Mouse (Mus musculus) forebrain, embryonic 15.5 days (tissue): ENCODE measurements around the gene Polg2. TPM values are rescaled to one million over a fixed set of nuclear protein-coding genes. Genes with fewer than 3 reads are reported as not detected.
"Not testable (repeated sequence)": the region's sequence is repeated elsewhere in the genome, so short reads cannot be mapped to it uniquely, and the experiment has no call there.

Experiments used
- ATAC-seq: fragments of 200-750 bp; cut with Nextera tagmentation; replicated peaks from 2 replicates; pipeline ENCODE4 v1.8.0; 2017; ENCODE audit warnings: mild to moderate bottlenecking, moderate TSS enrichment, moderate library complexity
- H3K27ac ChIP-seq: fragments of 300-500 bp; sonication (generic); replicated peaks from 2 replicates; pipeline ENCODE4 v1.5.1; 2015; ENCODE audit warnings: mild to moderate bottlenecking, inconsistent platforms
- H3K27me3 ChIP-seq: fragments of 300-500 bp; sonication (generic); 2 replicates; pipeline ENCODE4 v1.6.1; 2015; ENCODE audit warnings: inconsistent platforms
- H3K36me3 ChIP-seq: fragments of 300-500 bp; sonication (generic); 2 replicates; pipeline ENCODE4 v1.6.1; 2015; ENCODE audit warnings: mild to moderate bottlenecking, inconsistent platforms
- H3K4me1 ChIP-seq: fragments of 300-500 bp; sonication (generic); 2 replicates; pipeline ENCODE4 v1.6.1; 2015; ENCODE audit warnings: inconsistent platforms
- H3K4me2 ChIP-seq: fragments of 300-500 bp; sonication (generic); replicated peaks from 2 replicates; pipeline ENCODE4 v1.6.1; 2015; ENCODE audit warnings: mild to moderate bottlenecking, inconsistent platforms
- H3K4me3 ChIP-seq: fragments of 300-500 bp; sonication (generic); 2 replicates; pipeline ENCODE4 v1.5.1; 2015; ENCODE audit warnings: mild to moderate bottlenecking, inconsistent platforms
- H3K9ac ChIP-seq: fragments of 300-500 bp; sonication (generic); replicated peaks from 2 replicates; pipeline ENCODE4 v1.6.1; 2015; ENCODE audit warnings: mild to moderate bottlenecking, inconsistent platforms
- H3K9me3 ChIP-seq: fragments of 300-500 bp; sonication (generic); 2 replicates; pipeline ENCODE4 v1.6.1; 2016; ENCODE audit warnings: inconsistent platforms
- WGBS: fragments of 180-500 bp; shearing (Covaris S2); methylation state at CpG from one replicate; pipeline ENCODE4 v1.1.7; 2015; ENCODE audit warnings: mixed read lengths; 5-methylcytosine and 5-hydroxymethylcytosine counted together
- polyA plus RNA-seq: library from polyadenylated mRNA; unstranded; fragments of >200 nt; fragmentation: Nextera tagmentation; extraction: Ambion mirVana; gene quantifications from 2 replicates; pipeline ENCODE4 v1.2.1, GENCODE M21; 2015

The Polg2 gene
- polyA plus RNA-seq, 1 experiment from 2014 or later = 11.0 TPM

DNA sequence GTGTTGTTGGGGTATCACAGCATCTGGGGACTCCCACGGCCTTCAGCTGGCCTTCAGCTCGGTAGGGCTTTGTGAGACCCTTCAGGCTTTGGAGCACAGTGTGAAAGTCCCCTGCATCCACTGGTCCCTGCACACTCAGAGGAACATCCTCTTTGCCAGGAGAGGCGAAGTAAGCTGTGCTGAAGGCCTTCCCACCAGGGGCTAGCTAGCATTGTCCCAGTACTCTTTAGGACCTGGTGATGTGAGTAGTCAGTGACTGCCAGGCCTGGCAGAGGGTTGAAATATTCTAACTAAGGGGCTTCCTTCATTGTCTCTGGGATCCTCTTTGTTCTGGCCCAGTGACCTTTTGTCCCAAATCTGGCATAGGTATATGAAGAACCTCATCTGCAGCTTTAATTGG lies 42.7 kb downstream of the Polg2 start:
- ATAC-seq = no peak
- no peak overlapping the region for H3K9ac ChIP-seq
- WGBS = 41% methylated on average over 3 of the region's 3 CpGs

DNA sequence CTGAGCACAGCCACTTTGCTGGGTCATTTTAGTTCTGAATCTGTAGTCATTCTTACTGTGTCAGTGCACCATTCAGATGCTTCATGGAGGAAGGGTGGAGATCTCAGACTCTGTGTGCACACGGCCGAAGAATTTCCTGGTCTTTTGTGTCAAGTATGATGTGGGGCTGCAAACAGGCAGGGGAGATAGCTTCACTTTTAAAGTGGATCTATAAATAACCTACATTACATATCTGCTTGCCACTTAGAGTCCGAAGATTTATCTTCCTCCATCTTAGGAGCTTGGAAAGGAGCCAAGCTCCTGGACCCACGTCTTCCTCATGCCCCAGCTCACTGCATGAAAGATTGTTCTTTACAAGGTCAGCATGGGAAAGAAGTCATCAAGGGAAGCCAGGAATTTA lies 48.6 kb downstream of the Polg2 start:
- ATAC-seq = no peak
- Histone ChIP-seq H3K4me3 (no peak overlapping the region), H3K4me2 (no peak overlapping the region), H3K9ac (no peak overlapping the region), H3K4me1 (no peaks in the 10 kb centered on the region), H3K36me3 (no peaks in the 10 kb centered on the region), H3K27me3 (no peaks in the 10 kb centered on the region), H3K9me3 (no peaks in the 10 kb centered on the region), H3K27ac (no peak overlapping the region)
- WGBS = 87% methylated on average over 4 of the region's 4 CpGs

More for the DNA sequence above, 42.7 kb downstream of the Polg2 start:
- Histone ChIP-seq H3K4me2 (no peak overlapping the region), H3K4me1 (peaks cover 18% of the 10 kb centered on the region), H3K36me3 (no peaks in the 10 kb centered on the region), H3K9me3 (no peaks in the 10 kb centered on the region), H3K27me3 (no peaks in the 10 kb centered on the region), H3K27ac (peak overlapping the region; percentile 82), H3K4me3 (no peak overlapping the region)

DNA sequence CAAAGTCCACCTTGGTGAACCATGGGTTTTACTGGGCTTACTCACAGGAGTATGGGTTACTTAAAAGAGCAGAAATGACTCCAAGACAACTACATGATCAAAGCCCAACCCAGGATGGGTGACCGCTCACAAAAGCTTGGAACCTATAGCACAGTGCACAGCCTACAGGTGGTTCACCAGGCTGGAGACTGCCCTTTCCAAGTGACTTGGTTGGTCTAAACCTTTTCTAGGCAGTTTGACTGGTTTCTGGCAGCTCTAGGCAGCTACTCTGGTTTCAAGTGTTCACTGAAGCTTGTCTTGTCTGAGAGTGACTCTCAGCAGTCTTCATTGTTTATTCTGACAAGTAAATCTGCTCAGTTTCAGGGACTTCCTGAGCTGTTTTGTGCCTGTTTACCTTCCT lies 49.7 kb downstream of the Polg2 start:
- Histone ChIP-seq H3K9ac (no peak overlapping the region), H3K27ac (no peak overlapping the region), H3K9me3 (no peaks in the 10 kb centered on the region), H3K36me3 (no peaks in the 10 kb centered on the region), H3K4me2 (no peak overlapping the region), H3K4me1 (no peaks in the 10 kb centered on the region), H3K4me3 (no peak overlapping the region), H3K27me3 (no peaks in the 10 kb centered on the region)
- no peak for ATAC-seq
- WGBS = 97% methylated on average over 1 of the region's 1 CpGs

DNA sequence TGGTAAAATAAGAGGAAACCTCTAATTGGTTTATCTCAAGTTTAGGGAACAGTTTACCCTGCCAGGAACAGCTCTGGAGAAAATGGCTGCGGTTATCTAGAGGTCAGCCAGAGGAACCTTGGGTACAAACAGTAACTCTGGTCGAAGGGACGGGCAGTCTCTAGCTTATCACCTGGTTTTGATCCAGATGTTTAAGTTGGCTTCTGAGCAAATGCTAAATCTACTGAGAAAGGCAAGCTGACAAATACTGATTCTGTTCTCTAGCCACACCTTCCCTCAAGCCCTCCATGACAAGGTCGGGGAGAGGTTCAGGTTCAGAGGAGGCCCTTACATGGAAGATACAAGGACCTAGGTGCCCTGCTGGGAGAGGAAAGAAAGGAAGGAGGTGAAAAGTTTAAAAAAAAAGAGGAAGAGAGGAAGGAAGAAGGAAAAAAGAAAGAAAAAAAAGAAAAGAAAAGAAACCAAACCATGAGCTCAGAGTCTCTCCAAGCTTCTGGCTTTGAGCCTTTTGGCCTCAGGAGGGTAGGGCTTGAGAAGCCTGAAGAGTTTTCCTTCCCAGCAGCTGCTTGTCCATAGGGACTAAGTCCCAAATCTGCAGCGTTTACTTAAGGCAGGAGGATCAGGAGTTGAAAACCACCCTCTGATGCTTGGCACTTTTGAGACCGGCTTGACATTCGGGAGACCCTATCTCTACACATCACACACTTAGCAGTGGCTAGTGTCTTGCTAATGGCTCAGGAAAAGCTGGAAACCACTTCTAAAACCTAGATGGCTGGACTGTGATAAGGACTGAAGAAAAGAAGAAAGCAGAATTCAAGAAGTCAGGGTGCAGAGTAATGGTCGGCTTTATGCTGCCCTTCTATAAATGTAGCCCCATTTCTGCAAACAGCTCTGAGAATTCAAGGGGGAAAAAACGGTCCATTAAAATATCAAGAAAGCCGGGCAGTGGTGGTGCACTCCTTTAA lies 50.7 kb downstream of the Polg2 start:
- ATAC-seq = no peak
- H3K27me3 ChIP-seq = no peaks in the 10 kb centered on the region
- no peaks in the 10 kb centered on the region for H3K4me1 ChIP-seq
- H3K27ac ChIP-seq = no peak overlapping the region
- H3K4me2 ChIP-seq = no peak overlapping the region
- H3K9me3 ChIP-seq = no peaks in the 10 kb centered on the region
- H3K4me3 ChIP-seq = no peak overlapping the region
- no peaks in the 10 kb centered on the region for H3K36me3 ChIP-seq
- WGBS = 83% methylated on average over 10 of the region's 10 CpGs
- H3K9ac ChIP-seq = no peak overlapping the region

DNA sequence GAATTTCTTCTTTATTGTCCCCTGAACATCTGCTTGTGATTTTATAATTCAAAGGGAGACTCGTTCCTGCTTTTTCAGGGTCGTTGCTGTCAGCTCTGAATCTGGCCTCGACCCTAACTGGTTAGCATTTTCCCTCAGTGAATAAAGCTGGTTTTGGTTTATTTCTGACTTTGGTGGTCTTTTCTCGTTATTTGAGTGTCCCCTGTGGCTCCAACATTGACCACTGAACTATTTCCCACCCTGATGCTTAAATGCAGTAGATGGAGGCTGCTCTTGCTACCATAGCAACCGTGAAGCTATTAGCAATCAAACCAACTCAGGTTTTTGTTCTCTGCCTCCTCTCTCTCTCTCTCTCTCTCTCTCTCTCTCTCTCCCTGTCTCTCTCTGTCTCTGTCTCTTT lies 51.4 kb downstream of the Polg2 start:
- Histone ChIP-seq H3K4me2 (no peak overlapping the region), H3K36me3 (no peaks in the 10 kb centered on the region), H3K9ac (no peak overlapping the region), H3K4me3 (no peak overlapping the region), H3K27me3 (no peaks in the 10 kb centered on the region), H3K4me1 (no peaks in the 10 kb centered on the region), H3K27ac (no peak overlapping the region), H3K9me3 (no peaks in the 10 kb centered on the region)
- ATAC-seq = no peak
- 28% methylated on average over 5 of the region's 5 CpGs for WGBS

DNA sequence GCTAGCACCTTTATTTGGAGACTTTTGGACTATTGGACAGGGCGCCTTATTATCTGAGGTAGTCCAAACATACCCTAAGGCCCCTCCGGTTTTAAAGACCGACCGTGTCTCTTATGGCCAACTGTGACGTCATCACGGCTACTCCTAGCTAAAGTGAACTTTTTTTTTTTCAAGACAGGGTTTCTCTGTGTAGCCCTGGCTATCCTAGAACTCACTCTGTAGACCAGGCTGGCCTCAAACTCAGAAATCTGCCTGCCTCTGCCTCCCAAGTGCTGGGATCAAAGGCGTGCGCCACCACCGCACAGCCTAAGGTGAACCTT lies 54.5 kb downstream of the Polg2 start:
- not testable (repeated sequence) for H3K4me3 ChIP-seq, H3K27me3 ChIP-seq, H3K9ac ChIP-seq, H3K4me2 ChIP-seq, ATAC-seq, H3K36me3 ChIP-seq, H3K9me3 ChIP-seq, H3K4me1 ChIP-seq, H3K27ac ChIP-seq
- WGBS = 97% methylated on average over 9 of the region's 9 CpGs

DNA sequence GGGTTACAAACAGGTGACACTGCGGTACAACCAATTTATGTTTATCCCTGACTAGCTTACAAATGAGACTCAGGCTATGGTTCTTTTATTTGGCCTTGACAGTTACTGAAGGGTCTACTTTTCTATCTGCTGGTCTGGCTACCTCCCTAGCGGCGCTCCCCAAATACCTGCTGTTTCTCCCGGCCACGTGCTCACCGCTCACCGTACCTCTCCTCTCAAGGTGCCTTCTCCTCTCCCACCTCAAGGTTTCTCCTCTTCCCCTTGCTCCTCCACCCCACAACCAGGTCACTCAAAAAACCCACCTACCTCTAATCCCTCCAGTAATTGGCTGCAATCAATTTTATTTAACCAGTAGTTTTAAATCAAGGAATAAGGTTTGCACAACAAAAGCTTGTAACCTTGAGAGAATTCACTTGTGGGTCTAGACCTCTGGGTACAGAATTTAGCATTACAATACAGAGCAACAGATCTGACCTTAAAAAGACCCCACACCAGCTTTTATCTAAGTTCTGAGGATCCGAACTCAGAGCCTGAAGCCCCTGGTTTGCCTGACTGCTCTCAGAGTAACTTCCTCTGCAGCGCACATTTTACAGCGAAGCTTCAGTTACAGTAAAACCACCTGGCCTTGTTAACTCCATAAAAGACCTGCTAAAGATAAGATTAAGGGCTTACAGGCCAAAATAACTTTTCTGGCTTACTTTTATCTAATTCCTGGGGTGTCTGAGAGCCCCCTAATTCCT lies 55.0 kb downstream of the Polg2 start:
- no peak for ATAC-seq
- Histone ChIP-seq H3K4me2 (no peak overlapping the region), H3K9me3 (no peaks in the 10 kb centered on the region), H3K27ac (no peak overlapping the region), H3K9ac (no peak overlapping the region), H3K27me3 (no peaks in the 10 kb centered on the region), H3K4me1 (no peaks in the 10 kb centered on the region), H3K4me3 (no peak overlapping the region), H3K36me3 (no peaks in the 10 kb centered on the region)
- 91% methylated on average over 10 of the region's 10 CpGs for WGBS

DNA sequence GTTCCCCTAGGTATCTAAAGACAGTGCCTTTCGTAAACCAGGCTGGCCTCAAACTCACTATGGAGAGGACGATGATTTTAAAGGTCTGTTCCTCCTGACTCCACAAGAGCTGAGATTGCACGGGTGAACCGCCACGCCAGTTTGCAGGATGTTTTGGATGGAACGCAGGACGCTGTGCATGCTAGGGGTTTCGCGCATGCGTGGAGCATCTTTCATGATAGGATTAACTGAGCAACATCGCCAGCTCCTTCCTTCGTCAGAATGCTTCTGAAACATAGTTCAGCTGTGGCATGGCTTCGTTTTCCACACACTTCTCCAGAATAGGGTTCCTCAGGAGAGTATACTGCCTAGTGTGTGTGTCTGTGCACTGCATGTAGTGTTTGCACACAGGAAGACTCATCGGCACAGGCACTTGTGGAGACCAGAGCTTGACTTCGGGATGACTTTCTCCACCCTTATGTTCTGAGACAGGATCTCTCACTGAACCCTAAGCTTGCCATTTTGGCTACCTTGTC lies 55.7 kb downstream of the Polg2 start:
- Histone ChIP-seq H3K9me3 (no peaks in the 10 kb centered on the region), H3K4me2 (no peak overlapping the region), H3K4me1 (no peaks in the 10 kb centered on the region), H3K4me3 (no peak overlapping the region), H3K9ac (no peak overlapping the region), H3K36me3 (no peaks in the 10 kb centered on the region), H3K27me3 (no peaks in the 10 kb centered on the region), H3K27ac (no peak overlapping the region)
- ATAC-seq = no peak
- 82% methylated on average over 15 of the region's 15 CpGs for WGBS

DNA sequence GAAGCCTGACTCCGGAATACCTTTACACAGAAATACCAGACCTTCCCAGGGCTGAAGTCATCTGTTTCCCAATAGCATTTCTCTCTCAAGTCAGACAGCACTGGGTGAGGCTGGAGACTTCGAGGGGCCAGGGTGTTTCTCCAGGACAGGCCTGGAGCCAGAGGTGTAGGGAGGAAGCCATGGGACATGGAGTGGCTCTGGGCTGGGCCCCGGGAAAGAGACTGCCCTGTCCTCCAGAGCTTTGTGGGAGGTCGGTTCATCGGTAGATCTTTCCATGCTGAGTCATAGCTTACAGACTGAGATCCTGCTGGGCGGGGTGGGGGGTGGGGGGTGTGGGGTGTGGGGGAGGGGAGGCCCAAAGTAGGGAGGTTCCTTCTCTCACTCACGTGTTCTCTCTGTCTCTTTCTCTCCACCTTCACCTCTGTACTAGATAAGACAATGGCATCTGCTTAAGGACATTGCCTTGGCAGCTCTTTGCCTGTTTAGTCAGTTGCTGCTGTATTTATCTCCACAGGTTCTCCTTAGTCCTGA lies 56.4 kb downstream of the Polg2 start:
- Histone ChIP-seq H3K27me3 (no peaks in the 10 kb centered on the region), H3K9me3 (no peaks in the 10 kb centered on the region), H3K4me3 (no peak overlapping the region), H3K4me1 (no peaks in the 10 kb centered on the region), H3K36me3 (no peaks in the 10 kb centered on the region), H3K27ac (no peak overlapping the region), H3K4me2 (no peak overlapping the region), H3K9ac (no peak overlapping the region)
- 40% methylated on average over 7 of the region's 7 CpGs for WGBS
- ATAC-seq = no peak

DNA sequence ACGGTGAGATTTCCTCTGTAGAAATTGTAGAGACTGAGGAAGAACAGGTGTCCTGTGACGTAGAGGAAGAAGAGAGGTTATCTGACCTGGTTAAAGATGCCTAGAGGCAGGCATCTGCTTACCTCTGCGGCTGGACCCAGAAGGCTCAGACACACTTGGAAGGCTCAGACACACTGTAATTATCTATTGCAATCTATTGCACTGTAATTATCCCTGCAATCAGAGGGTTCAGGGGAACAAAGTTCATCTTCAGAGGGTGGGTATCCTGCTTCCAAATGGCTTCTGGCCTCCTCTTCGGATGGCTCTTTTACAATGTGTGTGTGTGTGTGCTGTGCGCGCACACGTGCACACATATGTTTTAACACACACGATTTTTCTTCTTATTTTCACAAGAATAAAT lies 59.0 kb downstream of the Polg2 start:
- Histone ChIP-seq H3K27ac (no peak overlapping the region), H3K9me3 (no peaks in the 10 kb centered on the region), H3K4me1 (no peaks in the 10 kb centered on the region), H3K36me3 (no peaks in the 10 kb centered on the region), H3K27me3 (no peaks in the 10 kb centered on the region), H3K9ac (no peak overlapping the region), H3K4me2 (no peak overlapping the region), H3K4me3 (no peak overlapping the region)
- 89% methylated on average over 8 of the region's 8 CpGs for WGBS
- ATAC-seq = no peak
